Mouse (Mus musculus) testis, adult 2 months (tissue): ENCODE results near the gene Acer2. TPM values are rescaled to one million over a fixed set of nuclear protein-coding genes. Genes with fewer than 3 reads are reported as not detected.
A peak's percentile ranks its signal among the peaks of the same experiment; 100 is the strongest.

Experiments
- H3K27ac ChIP-seq: fragments of 200-500 bp; 2 replicates; pipeline ENCODE4 v1.5.1; 2012; ENCODE audit warnings: low read depth, low read length; ENCODE audit not compliant: control insufficient read depth, insufficient read depth
- H3K27me3 ChIP-seq: fragments of 200-500 bp; 2 replicates; pipeline ENCODE4 v1.6.1; 2012; ENCODE audit warnings: mild to moderate bottlenecking, low read length, moderate library complexity; ENCODE audit not compliant: control insufficient read depth, insufficient read depth
- H3K36me3 ChIP-seq: fragments of 200-500 bp; 2 replicates; pipeline ENCODE4 v1.6.1; 2012; ENCODE audit warnings: mild to moderate bottlenecking, low read length; ENCODE audit not compliant: control insufficient read depth, insufficient read depth
- H3K4me1 ChIP-seq: fragments of 200-500 bp; 2 replicates; pipeline ENCODE4 v1.6.1; 2012; ENCODE audit warnings: low read length; ENCODE audit not compliant: control insufficient read depth, insufficient read depth
- H3K4me3 ChIP-seq: fragments of 200-500 bp; 2 replicates; pipeline ENCODE4 v1.5.1; 2012; ENCODE audit warnings: low read depth, mild to moderate bottlenecking, low read length, moderate library complexity, mixed read lengths; ENCODE audit not compliant: control insufficient read depth
- CTCF ChIP-seq: fragments of 200-500 bp; IDR thresholded peaks from 2 replicates; pipeline ENCODE4 v1.5.1; 2012; ENCODE audit warnings: low read depth, mild to moderate bottlenecking, inconsistent platforms, low read length, moderate library complexity; ENCODE audit not compliant: control insufficient read depth, insufficient read depth, insufficient replicate concordance
- POLR2A ChIP-seq: fragments of 200-500 bp; IDR thresholded peaks from 2 replicates; pipeline ENCODE4 v1.6.1; 2012; ENCODE audit warnings: low read depth, mild to moderate bottlenecking, inconsistent platforms, low read length, moderate library complexity; ENCODE audit not compliant: control insufficient read depth
- polyA plus RNA-seq: library from polyadenylated mRNA; depleted of rRNA; stranded (reverse); fragments of >200 nt; gene quantifications from 2 replicates; pipeline ENCODE4 v1.2.3, GENCODE M21; 2012

The Acer2 gene
- polyA plus RNA-seq, 1 experiment, result 13.4 TPM

GRCm38 (mm10) chr4:86887879-86888278 is 13.7 kb downstream of the Acer2 start:
- TF ChIP-seq CTCF (peak; percentile 40; the same call in 1 of the 2 replicates), POLR2A (no peak)
- H3K4me1 ChIP-seq, result peaks cover 5% of the 10 kb centered on the region

GRCm38 (mm10) chr4:86897411-86897810 is 23.2 kb downstream of the Acer2 start:
- no peaks in the 10 kb centered on the region for H3K27me3 ChIP-seq
- no peak overlapping the region for H3K27ac ChIP-seq
- no peaks in the 10 kb centered on the region for H3K4me1 ChIP-seq
- H3K36me3 ChIP-seq, result no peaks in the 10 kb centered on the region
- H3K4me3 ChIP-seq, result no peak overlapping the region
- TF ChIP-seq POLR2A, result no peak
- no peak for TF ChIP-seq CTCF

More at GRCm38 (mm10) chr4:86887879-86888278, 13.7 kb downstream of the Acer2 start:
- Histone ChIP-seq H3K36me3 (no peaks in the 10 kb centered on the region), H3K27ac (no peak overlapping the region), H3K27me3 (no peaks in the 10 kb centered on the region), H3K4me3 (no peak overlapping the region)

GRCm38 (mm10) chr4:86898791-86899474 is 24.7 kb downstream of the Acer2 start:
- Histone ChIP-seq H3K27me3 (no peaks in the 10 kb centered on the region), H3K4me1 (no peaks in the 10 kb centered on the region), H3K4me3 (no peak overlapping the region), H3K27ac (0 out of 2 replicates have a peak overlapping the region, but pooled peaks have one; percentile 11), H3K36me3 (no peaks in the 10 kb centered on the region)
- TF ChIP-seq POLR2A, result no peak
- TF ChIP-seq CTCF, result no peak

GRCm38 (mm10) chr4:86902351-86902750 is 28.2 kb downstream of the Acer2 start:
- H3K4me1 ChIP-seq, result no peaks in the 10 kb centered on the region
- TF ChIP-seq CTCF (no peak), POLR2A (no peak)
- no peak overlapping the region for H3K4me3 ChIP-seq
- H3K36me3 ChIP-seq, result no peaks in the 10 kb centered on the region
- H3K27me3 ChIP-seq, result no peaks in the 10 kb centered on the region
- H3K27ac ChIP-seq, result no peak overlapping the region

- H3K27ac ChIP-seq, result no peak overlapping the region
- TF ChIP-seq POLR2A, result no peak
- peak; percentile 12; the same call in 1 of the 2 replicates for TF ChIP-seq CTCF
- no peaks in the 10 kb centered on the region for H3K36me3 ChIP-seq
Measured at GRCm38 (mm10) chr4:86904969-86905368, 30.8 kb downstream of the Acer2 start.

GRCm38 (mm10) chr4:86905869-86906268 is 31.7 kb downstream of the Acer2 start:
- no peaks in the 10 kb centered on the region for H3K27me3 ChIP-seq
- no peak overlapping the region for H3K27ac ChIP-seq
- no peak overlapping the region for H3K4me3 ChIP-seq
- no peaks in the 10 kb centered on the region for H3K36me3 ChIP-seq
- TF ChIP-seq POLR2A, result no peak
- TF ChIP-seq CTCF, result no peak
- no peaks in the 10 kb centered on the region for H3K4me1 ChIP-seq

More at GRCm38 (mm10) chr4:86904969-86905368, 30.8 kb downstream of the Acer2 start:
- Histone ChIP-seq H3K27me3 (no peaks in the 10 kb centered on the region), H3K4me3 (no peak overlapping the region), H3K4me1 (no peaks in the 10 kb centered on the region)

- H3K4me1 ChIP-seq, result peaks cover 4% of the 10 kb centered on the region
- H3K4me3 ChIP-seq, result no peak overlapping the region
- H3K36me3 ChIP-seq, result no peaks in the 10 kb centered on the region
- no peaks in the 10 kb centered on the region for H3K27me3 ChIP-seq
- TF ChIP-seq POLR2A (no peak), CTCF (no peak)
- no peak overlapping the region for H3K27ac ChIP-seq
Measured at GRCm38 (mm10) chr4:86911576-86912341, 37.6 kb downstream of the Acer2 start.
